Mouse (Mus musculus) B cell, adult 2 months (primary cell): ENCODE measurements around the gene Nt5c2.

Source experiments
- DNase-seq, 2 experiments: peaks; one replicate each; pipeline ENCODE4 v3.0.0; 2022

The Nt5c2 gene

DNA sequence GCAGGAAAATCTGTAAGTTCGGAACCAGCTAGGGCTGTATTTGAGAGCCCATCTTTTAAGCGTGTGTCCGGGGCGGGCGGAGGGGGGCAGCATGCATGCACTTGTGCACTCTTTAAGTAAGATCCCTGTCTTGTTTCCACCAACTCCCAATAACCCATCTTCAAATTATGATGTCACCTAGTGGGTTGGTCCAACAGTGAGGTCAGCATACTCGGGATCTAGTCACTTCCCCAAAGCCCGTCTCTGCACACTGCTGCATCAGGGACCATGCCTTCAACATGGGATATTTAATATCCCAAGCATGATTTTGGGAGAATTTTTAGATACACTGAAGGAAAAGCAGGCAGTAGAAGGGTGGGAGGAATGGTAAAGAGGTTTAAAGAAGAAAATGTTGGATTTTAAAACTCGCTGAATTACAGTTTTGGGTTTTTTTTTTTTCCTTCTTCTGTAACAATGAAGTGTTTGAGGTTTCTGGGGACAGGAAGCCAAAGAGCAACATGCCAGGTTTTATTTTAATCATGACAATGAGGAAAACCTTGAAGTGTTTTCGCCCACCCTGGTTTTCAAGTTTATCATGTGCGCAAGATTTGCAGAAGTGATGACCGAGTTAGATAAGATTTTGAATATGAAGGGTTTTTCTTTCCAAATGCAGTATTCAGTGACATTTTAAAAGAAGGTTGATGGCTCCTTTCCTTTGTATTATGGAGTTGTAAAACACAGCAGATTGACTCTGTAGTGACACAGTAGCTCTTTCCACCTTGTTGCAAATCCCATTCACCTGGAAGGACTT is 177.5 kb downstream of the Nt5c2 start:
- DNase-seq: no peak

DNA sequence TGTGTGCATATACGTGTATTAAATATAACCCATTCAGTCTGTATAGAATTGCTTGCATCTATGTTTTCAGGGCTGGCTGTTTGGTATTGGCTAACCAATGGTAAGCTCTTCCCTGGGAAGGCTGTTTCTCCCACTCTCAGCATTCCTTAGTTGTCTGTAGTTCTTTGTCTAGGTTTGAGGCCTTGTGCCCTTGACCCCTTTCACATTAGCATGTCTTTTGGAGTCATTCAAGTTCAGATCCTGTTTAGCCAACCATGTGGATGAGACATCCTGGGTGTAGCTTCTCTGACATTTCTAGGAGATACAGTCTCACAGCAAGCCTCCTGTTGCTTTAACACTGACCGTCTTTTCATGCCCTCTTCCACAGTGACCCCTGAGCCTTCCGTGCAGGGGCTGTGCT is 178.9 kb downstream of the Nt5c2 start:
- DNase-seq: no peak

DNA sequence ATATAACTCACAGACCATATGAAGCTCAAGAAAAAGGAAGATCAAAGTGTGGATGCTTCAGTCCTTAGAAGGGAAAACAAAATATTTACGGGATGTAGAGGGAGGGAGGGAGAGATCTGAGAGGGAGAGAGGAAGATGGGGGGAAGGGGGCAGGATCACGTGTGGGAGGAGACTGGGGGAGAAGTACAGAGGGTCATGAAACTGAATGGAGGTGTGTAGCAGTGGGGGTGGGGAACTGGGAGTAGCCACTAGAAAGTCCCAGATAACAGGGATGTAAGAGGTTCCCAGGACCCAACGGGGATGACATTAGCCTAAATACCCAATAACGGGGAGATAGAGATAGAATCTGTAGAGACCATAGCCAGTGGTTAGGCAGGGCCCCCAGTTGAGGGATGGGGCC is 179.6 kb downstream of the Nt5c2 start:
- DNase-seq: no peak

DNA sequence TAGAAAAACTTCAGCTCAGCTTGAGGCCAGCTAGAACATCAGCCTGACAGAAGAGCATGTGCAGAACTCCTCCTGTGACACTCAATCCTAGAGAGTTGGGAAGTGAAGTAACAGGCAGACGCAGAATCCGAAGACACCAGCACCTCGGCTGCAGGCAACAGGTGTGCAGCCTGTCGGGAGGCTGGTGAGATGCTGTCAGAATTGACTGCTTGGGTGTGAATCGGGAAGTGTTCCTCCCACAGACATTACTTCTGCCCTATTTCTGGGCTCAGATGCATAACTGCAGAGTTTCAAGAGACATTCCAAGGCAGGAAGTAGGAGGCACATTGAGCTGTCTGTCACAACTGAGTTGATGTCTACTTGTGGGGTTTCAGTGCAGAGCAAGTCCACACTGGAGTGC is 180.7 kb downstream of the Nt5c2 start:
- DNase-seq: no peak
